Mouse (Mus musculus) embryonic facial prominence, embryonic 13.5 days (tissue): ENCODE results near the gene Sgsm2. TPM values are rescaled to one million over a fixed set of nuclear protein-coding genes. Genes with fewer than 3 reads are reported as not detected.

Source experiments
- ATAC-seq: fragments of 200-750 bp; cut with Nextera tagmentation; 2 replicates; pipeline ENCODE4 v1.8.0; 2017; ENCODE audit warnings: low read depth; ENCODE audit not compliant: insufficient number of reproducible peaks, insufficient read depth, low FRiP score, low TSS enrichment
- H3K27ac ChIP-seq: fragments of 300-500 bp; sonication (generic); 2 replicates; pipeline ENCODE4 v1.5.1; 2015; ENCODE audit warnings: moderate library complexity, mild to moderate bottlenecking, inconsistent platforms
- H3K27me3 ChIP-seq: fragments of 300-500 bp; sonication (generic); 2 replicates; pipeline ENCODE4 v1.6.1; 2015; ENCODE audit warnings: mild to moderate bottlenecking, inconsistent platforms
- H3K36me3 ChIP-seq: fragments of 300-500 bp; sonication (generic); 2 replicates; pipeline ENCODE4 v1.6.1; 2015; ENCODE audit warnings: mild to moderate bottlenecking, inconsistent platforms
- H3K4me1 ChIP-seq: fragments of 300-500 bp; sonication (generic); 2 replicates; pipeline ENCODE4 v1.6.1; 2015; ENCODE audit warnings: inconsistent platforms
- H3K4me2 ChIP-seq: fragments of 300-500 bp; sonication (generic); 2 replicates; pipeline ENCODE4 v1.6.1; 2015; ENCODE audit warnings: moderate library complexity, mild to moderate bottlenecking, inconsistent platforms
- H3K4me3 ChIP-seq: fragments of 300-500 bp; sonication (generic); 2 replicates; pipeline ENCODE4 v1.5.1; 2015; ENCODE audit warnings: mild to moderate bottlenecking, inconsistent platforms
- H3K9ac ChIP-seq: fragments of 300-500 bp; sonication (generic); 2 replicates; pipeline ENCODE4 v1.6.1; 2015; ENCODE audit warnings: mild to moderate bottlenecking, inconsistent platforms
- H3K9me3 ChIP-seq: fragments of 300-500 bp; sonication (generic); 2 replicates; pipeline ENCODE4 v1.6.1; 2016; ENCODE audit warnings: inconsistent platforms
- WGBS: fragments of 180-500 bp; shearing (Covaris S2); methylation state at CpG from one replicate; pipeline ENCODE4 v1.1.7; 2015; ENCODE audit warnings: mixed read lengths; 5-methylcytosine and 5-hydroxymethylcytosine counted together
- polyA plus RNA-seq: library from polyadenylated mRNA; unstranded; fragments of >200 nt; fragmentation: Nextera tagmentation; extraction: Ambion mirVana; gene quantifications from 2 replicates; pipeline ENCODE4 v1.2.1, GENCODE M21; 2015

Gene Sgsm2
- polyA plus RNA-seq, 1 experiment from 2014 or later = 4.7 TPM

- WGBS = 1% methylated on average over 9 of the region's 9 CpGs
- H3K4me2 ChIP-seq = peak overlapping the region; percentile 37
- no peaks in the 10 kb centered on the region for H3K9me3 ChIP-seq
- no peak for ATAC-seq
- peaks cover 25% of the 10 kb centered on the region for H3K4me1 ChIP-seq
- H3K9ac ChIP-seq = 0 out of 2 replicates have a peak overlapping the region, but pooled peaks have one; percentile 27
- H3K36me3 ChIP-seq = no peaks in the 10 kb centered on the region
- no peaks in the 10 kb centered on the region for H3K27me3 ChIP-seq
- H3K27ac ChIP-seq = no peak overlapping the region
- H3K4me3 ChIP-seq = peak overlapping the region; percentile 6; the same call in 1 of the 2 replicates
Observed at GRCm38 (mm10) chr11:74876801-74877200, 20.1 kb downstream of the Sgsm2 start.

- H3K4me2 ChIP-seq = no peak overlapping the region
- 42% methylated on average over 3 of the region's 3 CpGs for WGBS
- no peak overlapping the region for H3K4me3 ChIP-seq
- peak overlapping the region; percentile 68; the same call in 1 of the 2 replicates for H3K27ac ChIP-seq
- no peak for ATAC-seq
- H3K4me1 ChIP-seq = peaks cover 26% of the 10 kb centered on the region
- no peaks in the 10 kb centered on the region for H3K9me3 ChIP-seq
- H3K9ac ChIP-seq = 0 out of 2 replicates have a peak overlapping the region, but pooled peaks have one; percentile 16
- H3K27me3 ChIP-seq = no peaks in the 10 kb centered on the region
- H3K36me3 ChIP-seq = no peaks in the 10 kb centered on the region
Observed at GRCm38 (mm10) chr11:74874630-74875029, 22.2 kb downstream of the Sgsm2 start.

GRCm38 (mm10) chr11:74870991-74871622, 25.8 kb downstream of the Sgsm2 start:
- Histone ChIP-seq H3K9ac (no peak overlapping the region), H3K27ac (peak overlapping the region; percentile 35; the same call in 1 of the 2 replicates), H3K4me2 (no peak overlapping the region), H3K4me3 (no peak overlapping the region), H3K36me3 (0 out of 2 replicates have a peak, but pooled peaks cover 3% of the 10 kb centered on the region), H3K4me1 (peaks cover 17% of the 10 kb centered on the region), H3K9me3 (no peaks in the 10 kb centered on the region), H3K27me3 (no peaks in the 10 kb centered on the region)
- 0 out of 2 replicates have a peak, but pooled peaks have one; percentile 40 for ATAC-seq
- WGBS = 30% methylated on average over 12 of the region's 12 CpGs

- Histone ChIP-seq H3K27me3 (no peaks in the 10 kb centered on the region), H3K9me3 (no peaks in the 10 kb centered on the region), H3K4me2 (no peak overlapping the region), H3K27ac (0 out of 2 replicates have a peak overlapping the region, but pooled peaks have one; percentile 35), H3K4me3 (no peak overlapping the region), H3K9ac (no peak overlapping the region), H3K36me3 (0 out of 2 replicates have a peak, but pooled peaks cover 3% of the 10 kb centered on the region), H3K4me1 (peaks cover 17% of the 10 kb centered on the region)
- WGBS = 71% methylated on average over 4 of the region's 4 CpGs
- no peak for ATAC-seq
Observed at GRCm38 (mm10) chr11:74870544-74870943, 26.3 kb downstream of the Sgsm2 start.

- no peaks in the 10 kb centered on the region for H3K27me3 ChIP-seq
- 0 out of 2 replicates have a peak, but pooled peaks cover 3% of the 10 kb centered on the region for H3K36me3 ChIP-seq
- H3K4me2 ChIP-seq = no peak overlapping the region
- H3K9me3 ChIP-seq = no peaks in the 10 kb centered on the region
- H3K9ac ChIP-seq = no peak overlapping the region
- H3K4me1 ChIP-seq = peaks cover 11% of the 10 kb centered on the region
- H3K4me3 ChIP-seq = no peak overlapping the region
- WGBS = 91% methylated on average over 6 of the region's 6 CpGs
- no peak overlapping the region for H3K27ac ChIP-seq
- no peak for ATAC-seq
Observed at GRCm38 (mm10) chr11:74869603-74870002, 27.3 kb downstream of the Sgsm2 start.

GRCm38 (mm10) chr11:74868046-74868760, 28.7 kb downstream of the Sgsm2 start:
- 87% methylated on average over 13 of the region's 13 CpGs for WGBS
- Histone ChIP-seq H3K36me3 (0 out of 2 replicates have a peak, but pooled peaks cover 3% of the 10 kb centered on the region), H3K9ac (no peak overlapping the region)

GRCm38 (mm10) chr11:74867181-74867580, 29.7 kb downstream of the Sgsm2 start:
- H3K27me3 ChIP-seq = no peaks in the 10 kb centered on the region
- ATAC-seq = no peak
- no peak overlapping the region for H3K9ac ChIP-seq
- no peaks in the 10 kb centered on the region for H3K9me3 ChIP-seq
- no peak overlapping the region for H3K27ac ChIP-seq
- no peak overlapping the region for H3K4me2 ChIP-seq
- 92% methylated on average over 2 of the region's 2 CpGs for WGBS
- peaks cover 6% of the 10 kb centered on the region for H3K4me1 ChIP-seq
- no peak overlapping the region for H3K4me3 ChIP-seq
- 0 out of 2 replicates have a peak, but pooled peaks cover 3% of the 10 kb centered on the region for H3K36me3 ChIP-seq

More at GRCm38 (mm10) chr11:74868046-74868760, 28.7 kb downstream of the Sgsm2 start:
- H3K27ac ChIP-seq = no peak overlapping the region
- H3K4me1 ChIP-seq = peaks cover 6% of the 10 kb centered on the region
- H3K4me2 ChIP-seq = no peak overlapping the region
- no peaks in the 10 kb centered on the region for H3K9me3 ChIP-seq
- ATAC-seq = no peak
- H3K27me3 ChIP-seq = no peaks in the 10 kb centered on the region
- H3K4me3 ChIP-seq = no peak overlapping the region

GRCm38 (mm10) chr11:74866640-74867039, 30.2 kb downstream of the Sgsm2 start:
- Histone ChIP-seq H3K4me1 (peaks cover 6% of the 10 kb centered on the region), H3K27ac (no peak overlapping the region), H3K36me3 (0 out of 2 replicates have a peak, but pooled peaks cover 3% of the 10 kb centered on the region), H3K4me2 (no peak overlapping the region), H3K9ac (no peak overlapping the region), H3K27me3 (no peaks in the 10 kb centered on the region), H3K4me3 (no peak overlapping the region), H3K9me3 (no peaks in the 10 kb centered on the region)
- 72% methylated on average over 4 of the region's 4 CpGs for WGBS
- no peak for ATAC-seq

- H3K9ac ChIP-seq = no peak overlapping the region
- no peaks in the 10 kb centered on the region for H3K27me3 ChIP-seq
- no peaks in the 10 kb centered on the region for H3K4me1 ChIP-seq
- 0 out of 2 replicates have a peak, but pooled peaks cover 3% of the 10 kb centered on the region for H3K36me3 ChIP-seq
- H3K4me2 ChIP-seq = no peak overlapping the region
- no peak overlapping the region for H3K27ac ChIP-seq
- H3K9me3 ChIP-seq = no peaks in the 10 kb centered on the region
- H3K4me3 ChIP-seq = no peak overlapping the region
- ATAC-seq = no peak
- 83% methylated on average over 9 of the region's 9 CpGs for WGBS
Observed at GRCm38 (mm10) chr11:74865252-74865651, 31.6 kb downstream of the Sgsm2 start.

GRCm38 (mm10) chr11:74864421-74864820, 32.4 kb downstream of the Sgsm2 start:
- Histone ChIP-seq H3K27ac (no peak overlapping the region), H3K27me3 (no peaks in the 10 kb centered on the region), H3K4me3 (no peak overlapping the region), H3K9me3 (no peaks in the 10 kb centered on the region), H3K4me1 (no peaks in the 10 kb centered on the region), H3K4me2 (no peak overlapping the region), H3K9ac (no peak overlapping the region), H3K36me3 (0 out of 2 replicates have a peak, but pooled peaks cover 3% of the 10 kb centered on the region)
- ATAC-seq = no peak
- WGBS = 82% methylated on average over 9 of the region's 9 CpGs

- Histone ChIP-seq H3K4me2 (peak overlapping the region; percentile 7; the same call in 1 of the 2 replicates), H3K27ac (no peak overlapping the region), H3K4me3 (no peak overlapping the region), H3K4me1 (no peaks in the 10 kb centered on the region), H3K27me3 (no peaks in the 10 kb centered on the region), H3K9me3 (no peaks in the 10 kb centered on the region), H3K9ac (peak overlapping the region; percentile 27; the same call in 1 of the 2 replicates), H3K36me3 (0 out of 2 replicates have a peak, but pooled peaks cover 3% of the 10 kb centered on the region)
- ATAC-seq = no peak
- 21% methylated on average over 11 of the region's 11 CpGs for WGBS
Observed at GRCm38 (mm10) chr11:74863471-74863870, 33.4 kb downstream of the Sgsm2 start.
